ENCODE assay signal across 8 mouse cellular contexts in genomic region chr7:141122245-141122644, GRCm38 (mm10). TPM values are rescaled to one million over a fixed set of nuclear protein-coding genes. Genes with fewer than 3 reads are reported as not detected.
A peak's percentile ranks its signal among the peaks of the same experiment; 100 is the strongest.
DNase-seq lines count a peak whose midpoint lies in the region; ATAC-seq and TF ChIP-seq lines count a peak whose summit lies in the region.

Gene Ptdss2, plus strand, starts transcription at chr7:141122382.

- peaks cover 5% of the 10 kb centered on the region for H3K4me1 ChIP-seq in embryonic facial prominence, embryonic 13.5 days
- peaks cover 10% of the 10 kb centered on the region for H3K4me1 ChIP-seq in heart, embryonic 12.5 days (replicated peaks)
- H3K4me1 ChIP-seq in kidney, postnatal 0 days (replicated peaks; ENCODE audit: insufficient read depth, low read length): no peaks in the 10 kb centered on the region

- ATAC-seq in embryonic facial prominence, embryonic 13.5 days (ENCODE audit: insufficient number of reproducible peaks, insufficient read depth, low FRiP score, low TSS enrichment, low read depth): no peak
- ATAC-seq in heart, embryonic 12.5 days (ENCODE audit: insufficient number of reproducible peaks, low FRiP score): no peak
- no peak for ATAC-seq in kidney, postnatal 0 days (replicated peaks; ENCODE audit: low FRiP score, low read depth)

- TF ChIP-seq CTCF in kidney, postnatal 0 days (IDR thresholded peaks at IDR 0.05; ENCODE audit: low read depth): no peak

- H3K9me3 ChIP-seq in embryonic facial prominence, embryonic 13.5 days: no peaks in the 10 kb centered on the region
- no peaks in the 10 kb centered on the region for H3K9me3 ChIP-seq in heart, embryonic 12.5 days (replicated peaks)
- no peaks in the 10 kb centered on the region for H3K9me3 ChIP-seq in kidney, postnatal 0 days (replicated peaks; ENCODE audit: low read length)

- peak within 1 kb of the TSS; percentile 63 for H3K4me3 ChIP-seq in embryonic facial prominence, embryonic 13.5 days
- peak within 1 kb of the TSS; percentile 58 for H3K4me3 ChIP-seq in heart, embryonic 12.5 days
- peak within 1 kb of the TSS; percentile 50 for H3K4me3 ChIP-seq in kidney, postnatal 0 days (replicated peaks; ENCODE audit: low read depth, low read length)

- H3K36me3 ChIP-seq in embryonic facial prominence, embryonic 13.5 days: no peaks in the 10 kb centered on the region
- no peaks in the 10 kb centered on the region for H3K36me3 ChIP-seq in heart, embryonic 12.5 days
- no peaks in the 10 kb centered on the region for H3K36me3 ChIP-seq in kidney, postnatal 0 days (ENCODE audit: insufficient read depth, low read length)

- 44% methylated on average over 14 of the region's 14 CpGs for WGBS in embryonic facial prominence, embryonic 13.5 days
- 34% methylated on average over 14 of the region's 14 CpGs for WGBS in heart, embryonic 12.5 days
- WGBS in kidney, postnatal 0 days: 45% methylated on average over 14 of the region's 14 CpGs

- H3K9ac ChIP-seq in embryonic facial prominence, embryonic 13.5 days: peak within 1 kb of the TSS; percentile 82
- peak within 1 kb of the TSS; percentile 80 for H3K9ac ChIP-seq in heart, embryonic 12.5 days
- H3K9ac ChIP-seq in kidney, postnatal 0 days (ENCODE audit: low read depth, low read length): peak within 1 kb of the TSS; percentile 60

- H3K27ac ChIP-seq in embryonic facial prominence, embryonic 13.5 days: peak within 1 kb of the TSS; percentile 89
- peak within 1 kb of the TSS; percentile 80 for H3K27ac ChIP-seq in heart, embryonic 12.5 days (ENCODE audit: poor library complexity, severe bottlenecking)
- H3K27ac ChIP-seq in kidney, postnatal 0 days: peak within 1 kb of the TSS; percentile 81

- no peak for DNase-seq in left cerebral cortex, adult 18-20 months (ENCODE audit: low spot score in 2 of 2)
- no peak for DNase-seq in left cerebral cortex, adult 9 months (ENCODE audit: low spot score in 2 of 2)
- DNase-seq in kidney, postnatal 0 days (ENCODE audit: low spot score): peak; percentile 44
- DNase-seq in lung, adult 18-20 months: peak; percentile 71 to 77
- DNase-seq in skeletal muscle tissue, adult 2 months (ENCODE audit: low read depth, low spot score): peak; percentile 27
- DNase-seq in frontal cortex, postnatal 14 days (ENCODE audit: low spot score in 2 of 2): no peak

- H3K4me2 ChIP-seq in embryonic facial prominence, embryonic 13.5 days: peak within 1 kb of the TSS; percentile 73
- peak within 1 kb of the TSS; percentile 90 for H3K4me2 ChIP-seq in heart, embryonic 12.5 days
- peak within 1 kb of the TSS; percentile 66 for H3K4me2 ChIP-seq in kidney, postnatal 0 days (ENCODE audit: low read length)

- peaks cover 5% of the 10 kb centered on the region; the same call in 1 of the 2 replicates for H3K27me3 ChIP-seq in embryonic facial prominence, embryonic 13.5 days
- H3K27me3 ChIP-seq in heart, embryonic 12.5 days (replicated peaks): peaks cover 10% of the 10 kb centered on the region
- H3K27me3 ChIP-seq in kidney, postnatal 0 days (ENCODE audit: insufficient read depth, low read length): no peaks in the 10 kb centered on the region

RNA-seq across cellular contexts. Expression of gene Ptdss2, which starts in this region (rescaled TPM):
- total RNA-seq in left cerebral cortex, adult 18-20 months (2021): 10 to 100 TPM; 43.9 to 51.1 TPM
- polyA plus RNA-seq in embryonic facial prominence, embryonic 13.5 days (2015; fragmentation: Nextera tagmentation; extraction: Ambion mirVana): 70.8 and 76.0 TPM in 2 replicates
- polyA plus RNA-seq in heart, embryonic 12.5 days (2016; fragmentation: Nextera tagmentation; extraction: Ambion mirVana): 58.0 and 65.9 TPM in 2 replicates
- 75.3 and 85.1 TPM in 2 replicates for polyA plus RNA-seq in kidney, postnatal 0 days (2015; fragmentation: Nextera tagmentation; extraction: Ambion mirVana)

Comparison
In these comparisons a context has a peak if more than half of its experiments do, and no peak if none do; other contexts are left out.
1. DNase-seq: peak in kidney, postnatal 0 days (single experiment), lung, adult 18-20 months (2 of 2) and skeletal muscle tissue, adult 2 months (single experiment); none in left cerebral cortex, adult 18-20 months (0 of 2), left cerebral cortex, adult 9 months (0 of 2) and frontal cortex, postnatal 14 days (0 of 2).
2. Peak in every context shown above with its lines, with median percentiles within 50 percentile points of each other: H3K27ac ChIP-seq, H3K4me2 ChIP-seq, H3K4me3 ChIP-seq and H3K9ac ChIP-seq.